Mouse (Mus musculus) T-helper 1 cell (primary cell): ENCODE results near the gene Arhgap35.
"Not testable (repeated sequence)": the region's sequence is repeated elsewhere in the genome, so short reads cannot be mapped to it uniquely, and the experiment has no call there.

Source experiments
- in situ Hi-C: fragments of 300-600 bp; cut with MboI, MseI; formaldehyde crosslinking; loops from one replicate; pipeline ENCODE4 v1.15.1; 2025; ENCODE audit warnings: high pct_unique_total_duplicates

Arhgap35 gene

DNA sequence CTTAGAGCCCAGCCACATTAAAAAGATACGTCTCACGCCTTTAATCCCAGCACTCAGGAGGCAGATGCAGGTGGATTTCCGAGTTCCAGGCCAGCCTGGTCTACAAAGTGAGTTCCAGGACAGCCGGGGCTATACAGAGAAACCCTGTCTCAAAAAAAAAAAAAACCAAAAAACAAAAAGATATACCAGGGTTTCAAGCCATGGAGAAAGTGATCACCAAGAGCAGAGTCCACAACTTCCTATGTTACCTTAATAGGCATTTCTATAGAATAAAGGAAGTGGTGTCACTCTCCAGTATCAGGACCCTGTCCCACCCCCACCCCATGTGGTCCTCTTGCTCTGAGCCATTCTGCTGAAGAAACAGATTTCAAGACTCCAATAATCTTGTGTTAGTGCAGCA is 8.0 kb downstream of the Arhgap35 start:
- in situ Hi-C loops = not testable (repeated sequence)

DNA sequence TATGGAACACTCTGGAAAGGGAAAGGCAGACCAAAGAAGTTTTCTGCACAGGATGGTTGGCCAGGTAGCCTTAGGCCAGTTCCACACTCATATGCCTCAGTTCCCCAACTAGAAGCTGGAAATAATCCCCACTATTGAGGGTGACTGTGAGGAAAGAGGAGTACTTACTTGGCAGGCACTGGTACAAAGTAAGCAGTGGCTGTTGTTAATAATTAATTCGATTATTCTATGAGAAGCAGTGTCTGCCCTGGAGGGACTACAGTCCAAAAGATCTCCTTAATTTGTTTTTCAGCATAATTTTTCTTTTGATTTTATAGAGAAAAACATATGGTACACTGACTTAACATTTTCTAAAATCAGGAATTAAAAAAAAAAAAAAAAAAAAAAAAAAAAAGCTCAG is 10.7 kb downstream of the Arhgap35 start:
- in situ Hi-C loops = no loop called here

DNA sequence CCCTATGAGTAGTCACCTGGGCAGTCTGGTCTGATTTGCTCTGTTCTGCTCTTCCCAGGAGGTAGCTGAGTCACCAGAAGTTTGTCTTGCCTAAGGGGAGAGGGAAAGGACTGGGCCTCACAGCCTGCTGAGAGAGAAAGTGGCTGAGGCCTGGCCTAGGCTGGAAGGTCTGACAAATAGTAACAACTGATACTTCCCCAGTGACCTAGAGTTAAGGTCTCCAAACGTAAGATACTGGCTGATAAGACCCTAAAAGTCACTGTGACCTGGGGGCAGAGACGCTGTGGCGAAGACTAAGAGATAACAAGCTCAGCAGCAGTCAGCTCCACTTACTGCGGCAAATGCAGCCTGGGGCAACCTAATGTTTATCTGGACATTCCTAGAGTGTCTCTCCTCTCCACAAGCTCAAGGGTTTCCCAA is 13.1 kb downstream of the Arhgap35 start:
- in situ Hi-C loops = no loop called here

DNA sequence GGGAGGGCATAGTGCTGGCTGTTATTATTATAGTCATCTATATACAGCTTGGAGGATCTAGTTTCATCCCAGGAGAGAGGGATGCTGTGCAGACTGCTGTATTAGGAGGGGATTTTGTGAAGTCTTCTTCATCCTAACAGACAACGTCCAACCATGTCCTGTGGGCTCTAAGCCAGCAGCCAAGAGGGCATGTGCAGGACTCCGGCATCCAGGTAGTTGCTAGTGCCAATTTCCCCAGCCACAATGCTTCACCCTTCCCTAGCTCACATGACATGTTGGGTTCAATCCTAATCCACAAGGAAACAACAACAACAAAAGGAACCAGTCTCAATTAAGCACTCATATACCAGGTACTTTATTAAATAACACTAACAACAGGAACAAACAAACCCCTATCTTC is 15.8 kb downstream of the Arhgap35 start:
- in situ Hi-C loops = no loop called here

DNA sequence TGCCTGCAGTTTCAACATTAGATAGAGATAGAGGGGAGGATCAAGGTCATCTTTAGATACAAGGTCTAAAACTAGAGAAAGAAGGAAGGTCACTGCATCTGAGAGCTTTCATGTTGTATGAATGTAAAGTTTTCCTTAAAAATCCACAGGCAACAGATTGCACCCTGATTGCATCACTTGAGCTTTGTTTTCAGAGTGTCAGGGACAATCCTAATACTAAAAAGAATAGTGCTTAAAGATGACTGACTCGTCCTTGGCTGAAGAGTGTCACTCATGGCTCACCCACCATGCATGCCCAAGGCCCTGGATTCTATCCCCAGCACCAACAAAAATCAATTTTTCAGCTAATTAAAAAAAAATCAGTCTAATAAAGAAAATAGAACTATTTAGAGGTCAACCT is 23.5 kb downstream of the Arhgap35 start:
- in situ Hi-C loops = no loop called here

DNA sequence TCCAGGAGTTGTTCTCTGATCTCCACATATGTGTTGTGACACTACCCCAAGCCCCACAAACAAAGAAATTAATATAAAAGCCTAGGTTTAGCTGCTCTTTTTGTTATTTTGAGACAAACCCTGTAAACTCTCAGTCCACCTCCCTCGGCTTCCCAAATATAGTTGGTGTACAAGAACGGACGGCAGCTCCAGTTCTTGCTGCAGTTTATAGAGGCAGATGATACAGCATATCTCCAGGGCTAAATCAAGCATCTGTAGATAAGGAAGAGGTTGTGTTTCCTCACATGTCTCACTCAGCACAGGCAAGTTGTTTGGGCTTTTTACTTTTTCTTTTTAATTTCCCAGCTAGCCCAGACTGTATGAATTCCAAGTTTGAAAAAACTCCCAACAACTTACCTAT is 27.1 kb downstream of the Arhgap35 start:
- in situ Hi-C loops = no loop called here

DNA sequence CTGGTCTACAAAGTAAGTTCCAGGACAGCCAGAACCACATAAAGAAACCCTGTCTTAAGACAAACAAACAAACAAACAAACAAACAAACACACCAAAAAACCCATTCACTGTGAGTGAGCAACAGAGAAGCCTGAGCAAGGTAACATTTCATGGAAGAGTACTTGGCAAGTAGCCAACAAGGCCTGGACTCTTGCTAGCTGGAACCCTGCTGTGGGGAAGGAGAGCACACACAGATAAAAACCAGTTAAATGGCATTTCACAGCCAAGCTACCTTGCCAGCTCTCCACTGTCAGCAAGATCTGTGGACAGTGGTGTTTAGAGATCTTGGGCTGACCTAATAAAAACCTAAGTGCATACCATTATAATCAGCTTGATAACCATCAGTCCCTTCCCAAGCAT is 30.4 kb downstream of the Arhgap35 start:
- in situ Hi-C loops = no loop called here

DNA sequence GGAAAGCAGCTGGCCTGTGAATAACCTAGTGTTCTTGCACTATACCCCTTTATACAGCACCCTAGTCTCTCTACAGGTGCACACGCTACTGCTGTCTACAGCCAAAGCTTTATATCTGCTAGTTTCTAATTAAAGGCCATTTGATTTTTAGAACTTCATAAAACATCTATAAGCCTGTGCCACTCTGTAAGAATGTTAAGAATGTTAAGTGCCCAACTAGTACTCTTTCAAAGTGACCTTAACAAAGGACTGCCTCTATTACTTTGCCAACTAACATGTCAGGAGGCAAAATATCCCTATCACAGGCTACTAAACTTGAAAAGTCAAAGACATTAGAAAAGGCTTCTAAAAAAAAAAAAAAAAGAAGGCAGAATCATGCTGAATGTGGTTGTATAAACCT is 31.0 kb downstream of the Arhgap35 start:
- in situ Hi-C loops = no loop called here

DNA sequence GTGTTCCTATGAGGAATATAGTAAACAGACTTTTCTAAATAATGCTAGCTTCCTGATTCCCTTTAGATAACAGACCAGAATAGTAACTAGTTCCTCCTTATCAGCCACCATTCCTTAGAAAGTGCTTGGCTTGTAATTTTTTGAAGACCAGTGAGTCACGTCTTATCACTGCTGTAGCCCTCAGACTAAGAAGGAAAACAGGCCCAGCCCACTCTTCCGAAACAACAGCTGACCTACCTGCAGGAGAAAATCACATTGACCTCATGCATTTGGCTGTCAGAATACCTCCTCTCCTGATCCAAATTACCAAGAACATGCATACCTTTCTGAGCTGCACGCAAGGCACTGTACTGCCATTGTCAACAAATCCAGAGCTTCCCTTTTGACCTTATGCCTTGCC is 32.5 kb downstream of the Arhgap35 start:
- in situ Hi-C loops = no loop called here

DNA sequence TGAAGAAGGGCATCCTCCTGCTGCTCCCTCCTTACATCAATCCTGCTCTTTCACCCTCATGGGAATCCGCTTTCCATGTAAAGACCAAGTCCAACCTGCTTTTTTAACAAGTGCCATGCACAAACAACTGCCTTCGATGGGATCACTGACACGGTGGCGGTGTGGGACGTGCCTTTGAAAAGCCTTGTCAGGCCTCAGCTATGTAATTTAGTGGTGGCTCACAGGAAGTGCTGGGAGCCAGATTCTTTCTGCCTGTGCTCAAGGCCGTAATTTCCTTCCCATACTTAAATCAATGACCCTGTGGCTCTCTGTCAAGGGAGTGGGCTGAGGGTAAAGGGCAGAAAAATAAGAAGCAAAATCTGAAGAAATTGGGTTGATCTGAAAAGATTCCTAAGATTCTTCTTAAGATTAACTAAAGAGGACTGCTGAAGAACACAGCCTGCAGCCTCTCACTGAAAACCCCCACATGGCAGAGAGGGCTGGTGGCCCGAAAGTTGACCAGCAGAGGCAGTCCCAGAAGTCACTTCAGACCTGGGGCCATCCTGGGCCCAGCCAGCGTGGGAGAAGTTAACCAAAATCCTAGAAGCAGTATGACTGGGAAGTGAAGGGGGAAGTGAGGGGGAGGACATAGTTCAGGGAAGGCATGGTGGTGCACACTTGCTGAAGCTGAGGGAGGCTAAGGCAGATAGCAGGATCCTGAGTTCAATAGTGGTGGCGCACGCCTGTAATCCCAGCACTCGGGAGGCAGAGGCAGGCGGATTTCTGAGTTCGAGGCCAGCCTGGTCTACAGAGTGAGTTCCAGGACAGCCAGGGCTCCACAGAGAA is 33.3 kb downstream of the Arhgap35 start:
- in situ Hi-C loops = no loop called here

DNA sequence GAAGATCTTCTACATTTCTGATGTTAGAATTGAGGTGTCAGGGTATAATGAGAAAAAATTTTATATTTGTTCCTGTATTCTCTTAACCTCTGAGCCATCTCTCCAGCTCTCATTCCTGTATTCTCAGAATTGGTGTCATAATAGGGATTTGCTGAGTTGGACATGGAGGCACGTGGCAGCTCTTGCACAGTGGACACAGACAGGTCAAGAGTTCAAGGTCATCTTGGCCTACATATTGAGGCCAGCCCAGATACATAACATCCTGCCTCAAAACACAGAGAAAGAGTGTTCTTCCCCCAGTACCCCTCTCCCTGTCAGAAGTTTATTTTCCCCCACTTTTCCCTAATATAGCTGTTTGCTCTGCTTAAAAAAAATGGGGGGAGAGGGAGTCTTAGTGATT is 38.1 kb downstream of the Arhgap35 start:
- in situ Hi-C loops = no loop called here

DNA sequence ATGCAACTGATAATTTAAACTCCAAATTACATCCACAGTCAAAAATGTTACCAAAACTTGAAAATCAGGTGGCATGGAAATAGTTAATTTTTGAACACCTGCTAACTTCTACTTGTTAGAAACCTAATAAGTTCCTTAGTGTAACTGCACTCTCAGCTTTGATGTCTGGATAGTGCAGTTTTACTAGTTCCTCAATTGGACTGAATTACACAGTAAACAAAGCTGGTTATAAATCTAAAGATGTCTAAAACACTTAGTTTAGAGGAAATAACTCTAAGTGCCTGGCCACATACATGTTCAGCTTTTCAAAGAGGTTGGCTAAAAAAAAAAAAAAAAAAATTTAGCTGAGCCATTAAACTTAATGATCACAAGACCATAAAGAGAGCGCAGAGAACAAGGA is 43.6 kb downstream of the Arhgap35 start:
- in situ Hi-C loops = no loop called here

DNA sequence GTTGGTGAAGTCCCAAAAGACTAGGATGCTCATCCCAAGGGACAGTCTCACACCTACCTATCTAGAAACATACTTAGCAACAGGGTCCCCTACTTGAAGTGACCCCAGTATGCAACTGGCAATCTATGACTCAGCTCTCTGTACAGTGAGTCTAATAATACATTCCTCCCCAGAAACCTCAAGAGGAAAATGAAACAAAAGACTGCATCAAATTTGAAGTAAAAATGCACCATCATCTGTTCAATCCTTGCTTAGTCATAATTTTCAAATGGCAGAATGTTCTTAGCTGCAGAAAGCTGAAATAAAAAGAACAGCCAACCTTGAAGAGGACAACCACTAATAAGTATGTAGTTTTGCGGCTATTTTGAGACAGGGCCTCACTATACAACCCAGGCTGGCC is 44.1 kb downstream of the Arhgap35 start:
- in situ Hi-C loops = no loop called here

DNA sequence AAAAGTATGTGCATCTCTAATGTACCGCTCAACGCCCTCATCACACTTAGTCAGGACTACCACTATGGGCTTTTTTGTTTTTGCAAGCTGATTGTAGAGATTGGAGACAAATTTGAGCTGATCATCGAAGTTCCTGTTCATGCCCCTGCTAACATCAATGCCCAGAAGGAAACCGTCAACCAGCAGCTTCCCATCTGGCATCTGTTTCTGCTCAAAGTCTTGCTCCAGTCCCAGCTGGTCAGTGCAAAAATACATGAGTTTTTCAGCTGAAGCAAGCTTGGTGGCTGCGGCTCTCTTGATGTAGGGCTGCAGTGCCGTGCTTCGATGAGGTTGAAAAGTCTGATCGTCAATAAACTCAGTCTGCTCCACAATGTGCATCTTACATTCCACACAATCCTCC is 50.3 kb downstream of the Arhgap35 start:
- in situ Hi-C loops = no loop called here

DNA sequence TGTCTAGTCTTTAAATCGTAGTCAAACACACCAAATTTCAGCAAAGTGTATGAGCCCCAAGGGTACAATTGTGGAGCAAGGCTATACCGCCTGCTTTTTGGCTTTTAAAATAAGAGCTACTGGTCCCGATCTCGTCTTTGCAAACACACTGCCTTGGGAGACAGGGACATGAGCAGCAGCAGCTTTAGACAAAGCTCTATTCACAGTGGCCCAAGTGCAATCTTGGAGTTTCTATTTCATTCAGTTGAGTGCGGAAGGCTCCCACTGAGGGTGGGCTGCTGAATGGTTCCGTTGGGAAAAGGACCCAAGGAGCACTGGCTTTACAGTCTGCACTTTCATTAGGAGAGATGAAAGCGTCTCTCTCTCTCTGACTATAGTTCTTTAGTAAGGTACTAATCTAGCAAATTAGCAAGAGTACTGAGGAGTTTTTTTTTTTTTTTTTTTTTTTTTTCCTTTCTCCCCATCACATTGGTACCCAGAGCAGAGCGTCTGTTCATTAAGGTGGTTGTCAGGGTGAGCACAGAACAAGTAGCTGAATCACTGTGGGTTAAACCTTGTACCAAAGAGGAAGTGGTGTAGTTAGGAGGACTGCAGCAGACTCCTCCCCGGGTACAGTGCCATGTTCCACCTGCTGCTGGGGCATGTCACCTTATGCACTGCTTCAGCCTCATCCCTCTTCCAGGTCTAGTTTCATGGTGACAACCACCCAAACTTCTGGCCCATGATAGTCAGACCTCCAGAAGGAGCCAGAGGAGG is 56.8 kb downstream of the Arhgap35 start:
- in situ Hi-C loops = no loop called here

DNA sequence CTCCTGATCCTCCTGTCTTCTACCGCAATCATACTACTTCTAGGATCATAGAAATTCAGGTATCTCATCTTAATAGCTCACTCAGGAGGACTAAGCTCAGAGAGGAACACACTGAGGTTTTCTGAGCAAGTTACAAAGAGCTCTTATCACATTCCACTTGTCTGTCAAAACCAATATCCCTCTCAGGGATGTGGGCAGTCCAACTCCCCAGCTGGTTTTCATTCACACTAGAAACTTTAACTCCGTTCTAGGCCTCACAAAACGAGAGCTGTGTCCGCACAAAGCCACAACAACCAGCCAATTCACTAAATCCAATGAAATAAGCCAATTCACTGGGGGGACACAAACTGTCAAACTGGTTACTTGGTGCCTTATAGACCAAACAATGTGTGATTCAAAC is 57.5 kb downstream of the Arhgap35 start:
- in situ Hi-C loops = no loop called here

DNA sequence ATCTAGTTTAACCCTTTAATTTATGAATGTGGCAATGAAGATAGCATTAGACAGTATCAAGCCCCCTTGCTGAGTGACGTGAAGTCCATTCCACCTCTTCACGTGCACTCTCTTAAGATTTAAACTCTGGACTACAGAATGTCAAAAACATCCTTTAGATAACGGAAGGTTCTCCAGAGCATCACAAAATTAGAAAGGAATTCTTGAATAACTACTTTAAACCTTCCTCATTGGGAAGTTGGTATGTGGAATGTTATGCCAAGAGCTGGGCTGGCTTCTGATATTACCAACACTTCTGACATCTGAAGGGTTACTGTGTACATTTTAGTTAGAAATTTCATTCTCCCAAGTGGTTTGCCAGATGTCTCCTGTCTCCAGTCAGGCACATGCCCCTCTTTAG is 60.6 kb downstream of the Arhgap35 start:
- in situ Hi-C loops = no loop called here

DNA sequence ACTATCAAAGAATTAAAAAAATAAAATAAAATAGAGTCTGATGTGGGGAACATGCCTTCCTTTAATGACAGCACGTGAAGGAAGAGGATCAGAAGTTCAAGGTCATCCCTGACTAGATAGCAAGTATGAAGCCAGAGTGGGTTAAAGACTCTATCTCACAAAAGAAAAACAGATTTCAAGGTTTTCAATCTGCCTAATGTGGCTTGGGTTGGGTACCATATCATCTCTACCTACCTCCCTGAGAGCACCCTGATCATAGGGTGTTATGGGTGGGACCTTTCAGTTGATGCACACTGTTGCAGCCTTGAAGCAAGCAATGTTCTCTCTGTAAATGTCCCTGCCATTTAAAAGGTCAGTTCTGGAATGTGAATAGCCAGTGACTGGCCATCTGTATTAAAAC is 63.2 kb downstream of the Arhgap35 start:
- in situ Hi-C loops = no loop called here

DNA sequence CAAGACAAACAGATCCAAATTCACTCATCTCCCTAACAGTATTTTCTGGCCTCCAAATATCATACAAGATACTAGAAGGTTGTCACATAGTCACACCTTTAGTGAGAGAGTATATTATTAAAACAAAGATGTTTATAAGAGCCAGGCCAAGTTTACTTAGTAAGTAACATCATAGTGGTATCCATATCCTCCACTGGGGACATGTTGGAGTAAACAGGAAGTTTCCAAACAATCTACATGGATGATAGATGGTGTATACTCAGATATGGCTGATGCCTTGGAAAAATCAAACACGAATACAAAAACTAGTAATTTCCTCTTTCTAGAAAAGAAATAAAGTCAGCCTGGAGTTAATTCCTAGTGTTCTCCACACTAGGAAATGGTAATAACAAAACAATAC is 65.5 kb downstream of the Arhgap35 start:
- in situ Hi-C loops = no loop called here

DNA sequence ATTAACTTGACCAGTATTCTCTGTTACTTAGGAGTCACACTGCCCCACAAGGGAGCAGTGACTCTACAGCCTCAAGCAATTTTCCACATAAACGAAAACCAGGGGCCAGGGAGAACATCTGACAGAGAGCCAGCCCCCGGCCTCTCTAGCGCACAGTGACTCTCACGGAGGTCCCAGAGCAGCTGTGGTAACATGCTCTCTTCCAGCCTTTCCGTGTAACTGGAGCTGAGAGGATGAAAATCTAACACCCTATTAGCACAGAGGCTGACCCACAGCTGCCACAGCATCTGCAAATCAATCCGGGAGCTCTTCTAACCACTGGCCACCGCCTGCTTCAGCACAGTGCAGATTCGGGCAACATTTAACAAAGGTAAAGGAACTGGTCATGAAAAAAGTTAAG is 70.0 kb downstream of the Arhgap35 start:
- in situ Hi-C loops = no loop called here

DNA sequence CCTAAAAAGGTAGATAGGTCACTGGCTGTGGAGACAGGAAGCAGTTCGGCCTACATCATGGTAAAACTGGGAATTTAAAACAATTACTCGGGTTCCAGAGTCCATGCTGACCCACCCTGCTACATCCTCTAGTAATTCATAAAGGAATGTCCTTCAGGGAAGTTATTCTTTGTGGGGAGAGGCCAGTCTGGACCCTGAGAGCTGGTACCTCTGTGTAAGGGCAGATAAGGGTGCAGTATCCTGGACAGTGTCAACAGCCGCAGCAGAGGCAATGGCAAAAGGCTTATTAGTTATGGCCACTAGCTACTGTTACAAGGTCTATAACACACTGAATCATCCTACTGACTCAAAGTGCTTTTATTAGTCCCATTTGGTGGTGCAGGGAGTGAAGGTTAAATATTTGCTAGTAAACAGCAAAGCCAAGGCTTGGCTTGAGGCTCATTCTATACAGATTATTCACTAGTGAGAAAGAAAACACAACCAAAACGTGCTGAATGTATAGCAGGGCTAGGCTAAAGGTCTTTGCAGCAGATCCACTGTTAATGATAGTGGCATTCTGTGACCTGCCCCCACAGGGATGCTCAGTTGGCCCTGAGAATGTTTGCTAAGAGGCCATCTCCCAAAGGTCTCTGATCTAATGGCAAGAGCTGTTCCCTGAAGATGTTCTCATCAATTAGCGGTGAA is 77.4 kb downstream of the Arhgap35 start:
- in situ Hi-C loops = no loop called here

DNA sequence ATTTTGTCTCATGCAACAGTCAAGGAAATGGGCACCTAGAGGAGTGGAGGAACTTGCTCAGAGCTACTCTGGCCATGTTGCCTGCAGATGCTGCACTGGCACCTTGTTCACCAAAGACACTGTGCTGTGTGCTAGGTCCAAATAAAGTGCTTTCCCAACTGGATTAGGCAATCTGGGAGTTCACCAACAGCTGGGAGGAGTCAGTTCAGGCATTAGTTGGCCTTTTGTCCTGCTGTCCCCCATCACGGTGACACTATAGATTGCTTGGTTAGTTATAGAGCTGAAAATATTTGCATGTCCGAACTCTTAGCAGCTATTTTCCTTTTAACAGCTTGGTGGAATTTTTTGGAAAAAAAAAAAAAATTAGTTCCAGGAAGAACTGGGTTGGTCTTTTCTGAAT is 88.8 kb downstream of the Arhgap35 start:
- in situ Hi-C loops = no loop called here

DNA sequence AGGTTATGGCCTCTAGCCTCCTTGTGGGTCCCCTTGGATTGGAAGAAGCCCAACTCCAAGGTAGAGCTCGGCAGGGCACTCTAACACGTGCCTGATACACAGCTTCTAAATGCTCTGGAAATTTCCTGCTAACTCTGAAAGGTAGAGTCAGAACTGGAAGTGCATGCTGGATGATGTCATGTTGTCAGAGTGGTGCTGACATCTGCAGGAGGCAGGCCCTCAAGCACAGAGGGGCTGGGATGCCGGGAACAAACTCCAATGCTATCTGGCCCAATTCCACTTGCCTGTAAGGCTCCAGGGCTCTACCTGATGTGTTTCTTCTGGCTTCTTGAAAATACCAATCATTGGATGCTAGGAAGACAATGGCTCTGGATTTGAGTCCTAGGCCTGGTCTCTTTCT is 89.3 kb downstream of the Arhgap35 start:
- in situ Hi-C loops = no loop called here
